Comparison of ENCODE assay signal across 9 mouse cellular contexts in genomic region chr9:94732599-94733287, GRCm38 (mm10).
A peak's percentile ranks its signal among the peaks of the same experiment; 100 is the strongest.
DNase-seq lines count a peak whose midpoint lies in the region; ATAC-seq lines count a peak whose summit lies in the region.
"Had no signal": no experiment of that assay in that cellular context is flagged by ENCODE, and none has a peak within 500 bp of the region (broad histone marks: within the 10 kb centered on the region; RNA-seq: fewer than 3 reads in every experiment).

No protein-coding gene starts in this region.

- no peak overlapping the region for H3K4me3 ChIP-seq in limb, embryonic 13.5 days

- ATAC-seq in limb, embryonic 13.5 days (ENCODE audit: low FRiP score, low read depth): peak; percentile 64
- ATAC-seq: Patski had no signal

- H3K9me3 ChIP-seq in limb, embryonic 13.5 days: no peaks in the 10 kb centered on the region

- H3K27me3 ChIP-seq in limb, embryonic 13.5 days: peaks cover 4% of the 10 kb centered on the region
- H3K27me3 ChIP-seq: Patski had no signal

- no peak overlapping the region for H3K9ac ChIP-seq in limb, embryonic 13.5 days

- H3K4me2 ChIP-seq in limb, embryonic 13.5 days (replicated peaks): no peak overlapping the region

- DNase-seq in cerebellum, postnatal 25 days: peak; percentile 26 to 34
- DNase-seq in cerebellum, postnatal 4 days (ENCODE audit: low spot score in 2 of 2): no peak
- DNase-seq in kidney, postnatal 4 days: peak; percentile 27 to 37
- DNase-seq in kidney, postnatal 25 days: no peak
- peak; percentile 35 for DNase-seq in embryo, embryonic 11 days
- no peak for DNase-seq in frontal cortex, postnatal 14 days (ENCODE audit: low spot score in 2 of 2)
- no peak for DNase-seq in testis, postnatal 10 days (ENCODE audit: low spot score)

- peaks cover 10% of the 10 kb centered on the region for H3K4me1 ChIP-seq in limb, embryonic 13.5 days

- H3K36me3 ChIP-seq in limb, embryonic 13.5 days: no peaks in the 10 kb centered on the region

- no peak overlapping the region for H3K27ac ChIP-seq in limb, embryonic 13.5 days

- WGBS in limb, embryonic 13.5 days: 47% methylated on average over 8 of the region's 8 CpGs

Comparison
In these comparisons a context has a peak if more than half of its experiments do, and no peak if none do; other contexts are left out.
1. DNase-seq: peak in cerebellum, postnatal 25 days (2 of 2), kidney, postnatal 4 days (2 of 2) and embryo, embryonic 11 days (single experiment); none in cerebellum, postnatal 4 days (0 of 2), kidney, postnatal 25 days (0 of 2), frontal cortex, postnatal 14 days (0 of 2) and testis, postnatal 10 days (single experiment).